Mouse (Mus musculus) heart, adult 2 months (tissue): ENCODE results near the gene Mfng.

Experiments
- CTCF ChIP-seq: fragments of 200-600 bp; IDR thresholded peaks from 2 replicates; pipeline ENCODE4 v1.8.1; 2022; ENCODE audit warnings: antibody characterized with exemption, mild to moderate bottlenecking, moderate library complexity
- EP300 ChIP-seq: fragments of 200-500 bp; IDR thresholded peaks from 2 replicates; pipeline ENCODE4 v1.6.1; 2011; ENCODE audit warnings: low read depth, low read length, control low read depth; ENCODE audit not compliant: insufficient read depth

- TF ChIP-seq EP300 (no peak), CTCF (no peak)
Observed at GRCm38 (mm10) chr15:78770234-78770982, 2.9 kb downstream of the Mfng start.
